Mouse (Mus musculus) CD4-positive, CD25-positive, alpha-beta regulatory T cell, adult 4 months (primary cell): ENCODE data around the gene Tmem141. TPM values are rescaled to one million over a fixed set of nuclear protein-coding genes. Genes with fewer than 3 reads are reported as not detected.

Experiments used
- ATAC-seq: one replicate; pipeline ENCODE4 v1.8.0; 2017
- polyA plus RNA-seq, 2 experiments: library from polyadenylated mRNA; unstranded; fragments of 100-300 nt; shearing (Covaris generic); gene quantifications; one replicate each; pipeline ENCODE4 v1.2.1; 2017

Gene Tmem141
- polyA plus RNA-seq, 2 experiments from 2014 or later, result 0.94 TPM; not detected in 1

DNA sequence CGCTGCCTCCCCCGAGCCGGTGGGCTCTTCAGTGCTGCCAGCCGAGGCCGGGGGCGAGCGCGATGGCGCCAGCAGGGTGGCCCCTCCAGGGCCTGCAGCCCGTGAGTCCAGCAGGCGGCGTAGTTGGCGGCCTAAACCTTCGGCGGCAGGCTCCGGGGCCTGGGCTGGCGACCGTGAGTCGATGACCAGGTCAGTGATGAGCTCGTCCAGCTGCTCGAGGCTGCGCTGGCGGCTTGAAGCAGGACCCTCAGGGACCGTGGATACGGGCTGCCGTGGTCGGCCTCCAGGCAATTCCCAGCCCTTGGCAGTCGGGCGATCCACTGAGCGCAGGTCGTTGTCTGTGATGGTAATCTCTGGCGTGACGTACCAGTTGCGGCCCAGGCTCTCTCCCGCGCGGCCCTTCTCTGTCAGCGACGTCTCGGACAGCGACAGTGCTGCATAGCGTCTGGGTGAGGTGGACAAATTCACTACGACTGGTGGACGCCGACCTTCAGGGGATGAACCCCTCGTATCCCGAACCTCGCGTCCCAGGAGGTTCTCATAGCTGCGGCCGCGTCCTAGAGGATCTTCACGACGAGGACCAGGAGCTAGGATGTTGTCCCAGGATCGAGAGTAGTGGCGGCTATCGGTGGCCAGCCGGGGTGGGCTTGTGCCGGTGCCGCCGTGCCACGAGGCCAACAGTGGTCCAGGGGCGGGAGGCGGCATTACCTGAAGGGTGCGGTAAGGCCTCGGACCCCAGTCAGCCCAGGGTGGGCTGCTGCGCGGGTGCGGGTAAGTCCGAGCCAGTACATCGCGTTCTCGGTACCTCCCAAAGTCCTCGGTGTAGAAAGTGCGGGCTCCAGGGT, 43.6 kb downstream of the Tmem141 start:
- ATAC-seq, result no peak

DNA sequence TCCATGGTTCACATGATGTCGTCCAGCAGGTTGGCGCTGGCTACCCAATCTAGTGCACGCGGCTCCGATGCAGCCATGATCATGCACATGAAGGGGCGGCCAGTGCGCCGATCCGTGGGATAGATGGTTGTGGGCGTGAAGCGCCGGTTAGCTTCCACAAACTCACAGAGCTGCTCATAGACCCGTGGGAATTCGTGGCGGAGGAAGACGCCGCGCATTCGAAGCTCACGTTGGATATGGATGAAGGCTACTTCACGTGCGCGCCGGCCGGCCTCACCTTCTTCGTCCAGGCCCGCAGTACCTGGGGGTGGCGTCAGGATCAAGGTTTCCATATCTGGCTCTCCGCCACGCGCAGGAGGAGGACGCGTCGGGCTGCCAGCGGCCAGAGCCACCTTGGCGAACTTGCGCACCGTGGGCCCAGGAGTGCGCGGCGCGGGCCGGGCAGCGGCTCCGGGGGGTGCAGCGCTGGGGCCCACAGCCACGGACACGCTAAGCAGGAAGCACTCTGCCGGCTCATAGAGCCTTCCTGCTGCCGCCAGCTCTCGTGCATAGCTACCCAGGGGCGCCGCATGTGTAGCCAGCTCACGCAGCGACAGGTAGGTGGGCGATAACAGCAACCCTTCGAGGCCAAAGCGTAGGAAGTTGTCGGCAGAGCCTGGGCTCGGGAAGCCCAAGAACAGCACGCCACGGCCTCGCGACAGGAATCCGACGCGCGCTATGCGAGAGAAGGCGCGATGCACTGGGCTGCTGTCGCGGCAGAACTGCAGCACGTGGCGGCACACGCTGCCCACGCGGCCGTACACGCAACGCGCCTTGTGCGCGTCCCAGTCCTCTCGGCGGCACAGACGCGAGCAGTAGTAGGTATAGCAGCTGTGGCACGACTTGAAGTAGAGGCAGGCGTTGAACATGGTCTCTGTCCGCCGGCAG, 44.6 kb downstream of the Tmem141 start:
- no peak for ATAC-seq

DNA sequence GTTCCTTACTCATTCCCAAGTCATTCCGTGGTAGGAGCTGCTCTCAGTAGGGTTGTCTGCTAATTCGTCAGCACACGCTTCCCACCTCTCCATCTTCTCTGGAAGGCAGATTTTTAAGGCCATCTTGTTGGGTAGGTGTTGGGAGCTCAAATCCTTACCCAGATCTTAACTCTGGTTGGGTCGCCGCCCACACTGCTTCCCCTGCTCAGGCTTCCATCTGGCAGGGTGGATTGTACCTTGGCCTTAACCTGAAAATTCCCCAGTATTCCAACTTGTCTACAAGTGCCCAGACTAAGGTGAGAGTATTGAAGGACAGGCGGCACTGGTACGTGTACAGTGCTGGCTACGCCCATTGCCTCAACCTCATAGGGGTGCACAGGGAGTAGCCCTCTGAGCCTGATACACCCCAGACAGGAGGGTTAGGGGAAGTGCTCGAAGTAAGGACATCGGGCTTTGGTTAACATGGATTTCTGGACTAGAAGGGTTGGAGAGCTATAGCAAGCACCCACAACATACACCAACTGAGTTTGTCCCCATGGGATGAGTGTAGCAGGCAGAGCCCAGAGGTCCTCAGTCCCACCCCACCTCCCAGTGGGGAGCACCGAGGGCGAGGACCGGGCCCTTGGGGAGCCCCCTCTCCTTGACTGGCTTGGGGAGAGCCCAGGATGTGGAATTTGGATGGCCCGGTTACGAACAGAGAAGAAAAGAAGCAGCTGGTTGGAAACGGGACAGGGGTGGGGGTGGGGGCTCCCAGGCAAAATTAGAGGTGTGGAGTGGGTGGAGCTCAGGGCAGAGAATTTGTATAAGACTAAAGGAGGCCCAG, 45.6 kb downstream of the Tmem141 start:
- no peak for ATAC-seq

DNA sequence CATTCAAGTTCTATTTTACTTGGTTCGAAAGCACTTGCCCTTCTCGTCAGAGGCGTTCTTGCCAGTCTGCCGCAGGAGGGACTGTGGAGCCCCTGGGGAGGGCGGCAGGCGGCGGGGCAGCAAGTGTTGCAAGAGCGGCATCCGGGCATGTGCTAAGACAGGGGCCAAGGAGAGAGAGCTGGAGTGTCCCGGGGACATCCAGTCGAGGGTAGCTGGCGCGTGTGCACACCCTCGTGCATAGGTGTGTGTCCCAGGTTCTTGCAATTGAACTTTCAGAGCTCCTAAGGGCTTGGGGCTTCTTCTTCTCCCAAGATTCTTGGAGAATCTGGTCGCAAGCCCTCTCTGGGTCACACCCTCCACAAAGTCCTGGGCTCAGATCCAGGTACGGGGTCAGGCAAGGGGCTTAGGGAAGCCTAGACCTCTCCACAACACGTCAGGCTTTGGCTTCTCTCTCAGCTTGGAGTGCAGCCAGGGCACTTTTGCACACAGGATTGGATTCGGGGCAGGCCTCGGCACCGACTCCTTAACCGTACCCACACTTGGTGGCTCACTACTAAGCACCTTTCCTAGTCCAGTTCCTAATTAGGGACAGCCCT, 46.3 kb downstream of the Tmem141 start:
- ATAC-seq, result no peak

DNA sequence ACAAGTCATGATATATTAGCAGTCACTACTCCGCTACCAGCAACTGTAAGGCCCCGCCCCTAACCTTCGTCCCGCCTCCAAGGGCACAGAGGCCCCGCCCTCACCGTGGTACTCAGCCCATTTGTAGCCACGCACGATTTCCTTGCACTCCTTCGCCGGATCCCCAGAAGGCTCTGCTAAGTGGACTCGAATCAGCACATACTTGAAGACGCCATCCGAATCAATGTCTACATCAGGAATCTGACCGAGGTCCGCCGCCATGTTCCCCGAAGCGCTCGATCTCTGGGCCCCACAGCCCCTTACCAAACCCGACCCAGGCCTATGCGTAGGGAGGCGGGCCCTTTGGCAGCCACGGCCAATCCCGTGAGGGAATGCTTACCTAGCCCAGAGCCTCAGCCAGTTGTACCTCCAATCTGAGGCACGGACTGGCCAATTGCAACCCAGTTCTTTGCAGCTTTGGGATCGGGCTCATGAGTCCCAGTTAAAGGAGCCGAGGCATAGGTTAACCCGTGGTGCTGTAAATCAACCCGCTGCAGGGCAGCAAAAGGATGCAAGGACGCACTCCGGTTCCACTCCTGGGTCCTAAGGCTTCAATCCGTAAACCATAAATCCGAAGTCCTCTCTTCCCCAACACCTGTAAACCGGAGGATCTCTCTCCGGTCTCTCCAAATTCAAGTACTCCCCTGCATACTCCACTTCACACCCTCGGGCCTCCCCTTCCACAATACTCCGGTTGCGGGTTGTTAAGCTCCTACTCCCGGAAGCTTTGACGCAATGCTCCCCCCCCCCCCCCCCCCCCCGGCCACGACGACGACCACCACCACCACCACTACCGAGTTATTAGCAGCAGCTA, 47.0 kb downstream of the Tmem141 start, which contains the start of the genes Mamdc4 and Phpt1:
Mamdc4 (minus strand) TSS at position 267 of the 853 bp plus-strand sequence.
Phpt1 (minus strand) TSS at position 646 of the 853 bp plus-strand sequence.
- ATAC-seq, result peak; percentile 96

DNA sequence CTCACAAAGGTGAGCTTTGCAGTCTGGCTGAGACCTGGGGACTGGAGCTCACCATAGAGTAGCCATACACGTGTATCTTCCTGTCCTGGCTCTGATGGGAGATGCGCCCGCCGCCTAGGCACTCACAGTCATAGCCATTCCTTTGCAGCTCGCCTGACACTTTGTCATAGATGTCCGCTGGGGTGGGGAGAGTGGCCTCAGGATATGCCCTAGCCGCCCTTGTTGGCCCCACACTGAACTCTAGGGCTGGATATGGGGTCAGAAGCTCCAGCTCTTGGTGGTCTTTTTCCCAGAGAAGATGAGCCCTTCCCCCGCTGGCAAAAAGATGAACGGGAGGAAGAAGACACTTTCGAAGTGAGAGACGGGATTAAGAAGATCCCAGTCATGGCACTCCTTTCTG, 47.7 kb downstream of the Tmem141 start:
- no peak for ATAC-seq

- ATAC-seq, result no peak
These were observed 48.7 kb downstream of the Tmem141 start for GRCm38 (mm10) chr2:25573068-25573467.

DNA sequence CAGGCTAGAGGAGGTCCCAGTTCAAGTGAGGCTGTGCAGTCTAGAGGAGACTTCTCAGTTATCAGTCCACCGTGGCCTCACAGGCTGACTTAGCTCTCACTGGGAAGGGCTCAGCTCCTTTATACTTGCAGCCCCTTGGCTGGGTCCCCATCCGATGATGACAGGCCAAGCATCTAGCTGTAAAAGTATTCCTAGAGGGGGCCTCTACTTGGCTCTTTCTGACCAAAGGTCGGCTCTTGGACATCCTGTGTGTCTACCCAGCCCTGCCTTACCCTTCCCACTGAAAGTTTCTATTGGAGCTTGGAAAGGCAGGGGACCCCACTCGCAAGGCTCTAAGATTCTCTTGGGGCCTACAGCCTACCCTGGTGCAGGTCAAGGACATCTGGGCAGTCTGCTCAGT, 50.6 kb downstream of the Tmem141 start:
- ATAC-seq, result no peak

Other genes starting within 250 kb of the Tmem141 start
- gene Sapcd2, start 249.7 kb downstream of the Tmem141 start, polyA plus RNA-seq, result 1 to 10 TPM in 1 of 2 experiments, under 1 TPM in 1; 0.58 to 1.2 TPM
- gene Entpd2, start 226.1 kb downstream of the Tmem141 start, polyA plus RNA-seq, result not detected
- gene Npdc1, start 222.7 kb downstream of the Tmem141 start, polyA plus RNA-seq, result 1 to 10 TPM; 1.4 to 2.3 TPM
- 10 to 100 TPM in 1 of 2 experiments, 1 to 10 TPM in 1; 4.0 to 11.7 TPM for gene Fut7, start 198.7 kb downstream of the Tmem141 start, polyA plus RNA-seq
- 10 to 100 TPM; 31.9 to 45.3 TPM for gene Abca2, start 193.3 kb downstream of the Tmem141 start, polyA plus RNA-seq
- gene Clic3, start 165.2 kb downstream of the Tmem141 start, polyA plus RNA-seq, result 1 to 10 TPM; 1.2 to 2.2 TPM
- gene Paxx, start 160.9 kb downstream of the Tmem141 start, polyA plus RNA-seq, result 100 to 1,000 TPM in 1 of 2 experiments, 10 to 100 TPM in 1; 74.7 to 102 TPM
- gene Ptgds, start 152.0 kb downstream of the Tmem141 start, polyA plus RNA-seq, result not detected
- gene Lcn12, start 128.1 kb downstream of the Tmem141 start, polyA plus RNA-seq, result not detected
- 100 to 1,000 TPM in 1 of 2 experiments, 10 to 100 TPM in 1; 60.7 to 143 TPM for gene Fbxw5, start 121.3 kb downstream of the Tmem141 start, polyA plus RNA-seq
- gene C8g, start 120.3 kb downstream of the Tmem141 start, polyA plus RNA-seq, result 1 to 10 TPM; 4.5 to 4.6 TPM
- 100 to 1,000 TPM in 1 of 2 experiments, 10 to 100 TPM in 1; 83.7 to 125 TPM for gene Traf2, start 75.1 kb downstream of the Tmem141 start, polyA plus RNA-seq
- gene Edf1, start 64.2 kb downstream of the Tmem141 start, polyA plus RNA-seq, result 100 to 1,000 TPM; 257 to 281 TPM
- 1 to 10 TPM; 1.6 to 4.7 TPM for gene Mamdc4, start 47.2 kb downstream of the Tmem141 start, polyA plus RNA-seq
- 10 to 100 TPM; 53.9 to 66.8 TPM for gene Phpt1, start 46.8 kb downstream of the Tmem141 start, polyA plus RNA-seq
- not detected for gene Ajm1, start 40.2 kb downstream of the Tmem141 start, polyA plus RNA-seq
- 10 to 100 TPM; 17.0 to 20.1 TPM for gene Rabl6, start 13.5 kb downstream of the Tmem141 start, polyA plus RNA-seq
- gene Ccdc183, start 4.3 kb downstream of the Tmem141 start, polyA plus RNA-seq, result not detected
- 1 to 10 TPM; 1.8 to 3.5 TPM for gene Fcna, start 6.0 kb upstream of the Tmem141 start, polyA plus RNA-seq
- gene Lcn8, start 31.1 kb upstream of the Tmem141 start, polyA plus RNA-seq, result not detected
- not detected for gene Lcn5, start 35.9 kb upstream of the Tmem141 start, polyA plus RNA-seq
- gene Lcn6, start 54.8 kb upstream of the Tmem141 start, polyA plus RNA-seq, result not detected
- gene Lcn10, start 60.7 kb upstream of the Tmem141 start, polyA plus RNA-seq, result 1 to 10 TPM in 1 of 2 experiments, under 1 TPM in 1; 0.69 to 3.0 TPM
- gene Obp2a, start 78.0 kb upstream of the Tmem141 start, polyA plus RNA-seq, result not detected
- gene Bmyc, start 84.7 kb upstream of the Tmem141 start, polyA plus RNA-seq, result 100 to 1,000 TPM; 100 to 127 TPM
- gene Obp2b, start 115.0 kb upstream of the Tmem141 start, polyA plus RNA-seq, result not detected
- not detected for gene Lcn3, start 143.6 kb upstream of the Tmem141 start, polyA plus RNA-seq
- not detected for gene Lcn11, start 155.0 kb upstream of the Tmem141 start, polyA plus RNA-seq
- gene Gm13539, start 160.3 kb upstream of the Tmem141 start, polyA plus RNA-seq, result not detected
- gene Glt6d1, start 193.8 kb upstream of the Tmem141 start, polyA plus RNA-seq, result not detected
- gene Lcn9, start 201.1 kb upstream of the Tmem141 start, polyA plus RNA-seq, result not detected
- gene Sohlh1, start 225.2 kb upstream of the Tmem141 start, polyA plus RNA-seq, result under 1 TPM in 1 of 2 experiments, not detected in 1; 0.58 TPM
- gene Kcnt1, start 241.7 kb upstream of the Tmem141 start, polyA plus RNA-seq, result under 1 TPM; 0.05 to 0.24 TPM